Mouse (Mus musculus): ENCODE data around the gene Atp9a.

DNA sequence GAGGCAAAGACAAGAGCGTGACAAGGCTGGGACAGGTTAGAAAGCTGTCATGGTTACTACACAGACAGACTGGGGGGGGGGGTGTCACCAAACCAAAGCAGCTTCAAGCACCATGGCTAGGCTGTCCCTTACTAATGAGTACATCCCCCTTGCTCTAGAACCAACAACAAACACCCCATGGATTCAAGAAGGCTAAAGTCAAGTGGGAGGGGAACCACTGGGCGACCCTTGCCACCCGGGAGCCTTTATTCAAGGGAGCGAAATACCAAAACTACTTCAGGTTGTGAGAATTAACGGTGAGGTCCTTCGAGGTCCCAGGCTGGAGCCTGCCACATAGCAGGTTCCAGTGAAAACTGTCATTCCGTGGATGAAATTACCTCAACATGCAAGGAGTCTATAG is 21.6 kb upstream of the Atp9a start:
- TF ChIP-seq POLR2A (IDR thresholded peaks at IDR 0.05; ENCODE audit: insufficient read depth, low read depth, low read length): no peak
- no peak for TF ChIP-seq EP300 (IDR thresholded peaks at IDR 0.05; ENCODE audit: insufficient read depth, low read depth, low read length)
